Mouse (Mus musculus) embryo, embryonic 11 days (tissue): ENCODE results near the gene Ggct.

Source experiments
- DNase-seq: peaks from one replicate; pipeline ENCODE4 v3.0.0-alpha.2; 2015

Ggct gene

GRCm38 (mm10) chr6:54946241-54946953 lies 46.4 kb downstream of the Ggct start:
- no peak for DNase-seq

DNA sequence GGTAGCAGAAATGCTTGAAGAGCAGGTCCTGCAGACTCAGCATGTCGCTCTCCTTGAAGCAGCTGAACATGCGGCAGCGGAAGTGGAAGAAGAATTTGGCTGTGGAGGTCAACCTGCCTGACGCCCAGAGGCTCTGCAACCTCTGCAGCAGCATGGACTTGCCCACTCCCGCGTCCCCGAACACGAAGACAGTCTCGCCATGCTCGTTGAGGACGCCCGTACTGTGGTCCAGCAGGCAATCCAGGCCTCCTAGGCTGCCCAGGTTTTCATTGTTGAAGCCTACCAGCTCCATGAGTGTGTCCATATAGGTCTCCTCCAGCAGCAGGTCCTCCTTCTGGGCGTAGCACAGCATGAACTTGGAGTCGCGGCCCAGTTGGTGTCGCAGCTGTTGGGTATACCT lies 48.2 kb downstream of the Ggct start:
- DNase-seq, result no peak

GRCm38 (mm10) chr6:54943753-54944152 lies 49.0 kb downstream of the Ggct start:
- DNase-seq, result peak; percentile 14

- no peak for DNase-seq
These were observed 49.5 kb downstream of the Ggct start for GRCm38 (mm10) chr6:54943292-54943691.

DNA sequence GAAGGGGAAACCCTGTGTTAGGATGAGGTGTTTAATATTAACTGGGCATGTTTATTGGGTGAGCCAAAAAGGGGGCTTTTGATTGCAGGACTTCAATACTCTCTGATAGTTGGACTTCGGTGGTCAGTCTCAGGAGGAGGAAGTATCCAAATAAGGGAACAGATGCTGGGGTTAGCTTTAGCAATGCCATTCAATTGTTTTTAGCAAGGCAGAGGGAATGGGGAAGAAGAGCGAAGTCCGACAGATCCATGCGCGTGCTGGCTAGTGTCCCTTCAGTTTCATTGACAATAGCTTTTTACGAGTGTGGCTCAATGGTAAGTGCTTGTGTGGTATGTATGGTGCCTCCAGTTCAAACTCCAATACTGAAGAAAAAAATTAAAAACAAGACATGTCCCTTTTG lies 51.6 kb downstream of the Ggct start:
- DNase-seq, result no peak

GRCm38 (mm10) chr6:54940126-54940525 lies 52.6 kb downstream of the Ggct start:
- DNase-seq, result no peak

GRCm38 (mm10) chr6:54939631-54940030 lies 53.1 kb downstream of the Ggct start:
- DNase-seq, result no peak

DNA sequence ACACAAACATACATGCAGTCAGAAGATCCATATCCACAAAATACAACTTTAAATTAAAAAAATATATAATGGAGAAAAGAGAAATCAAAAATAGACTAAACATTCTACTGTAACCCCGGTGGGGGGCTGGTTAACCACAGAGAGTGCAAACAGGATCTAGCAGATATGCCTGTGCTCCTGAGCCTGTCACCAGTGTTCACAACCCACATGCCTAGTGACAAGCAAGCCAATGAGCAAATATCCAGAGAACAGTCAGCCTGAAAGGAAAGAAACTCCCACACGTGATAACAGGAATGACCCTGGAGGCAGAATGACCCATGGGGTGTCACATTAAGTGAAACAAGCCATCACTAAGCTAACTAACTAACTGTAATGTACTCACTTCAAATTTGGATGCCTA lies 56.3 kb downstream of the Ggct start:
- DNase-seq, result no peak

DNA sequence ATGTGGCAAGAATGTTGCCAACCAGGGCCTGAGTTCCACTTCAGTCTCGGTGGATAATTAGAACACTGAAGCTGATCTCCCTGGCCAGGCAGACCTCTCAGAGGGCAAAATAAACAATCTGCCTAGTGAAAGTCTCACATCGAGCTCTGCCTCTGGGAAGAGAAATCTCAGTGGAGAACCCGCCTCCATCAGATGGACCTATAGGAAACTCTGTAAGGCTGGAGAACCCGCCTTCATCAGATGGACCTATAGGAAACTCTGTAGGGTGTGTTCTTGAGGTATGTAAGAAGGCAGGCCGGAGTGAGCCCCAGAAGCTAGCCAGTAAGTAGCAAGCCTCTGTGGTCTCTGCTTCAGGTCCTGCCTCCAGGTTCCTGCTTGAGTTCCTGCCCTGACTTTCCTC lies 57.8 kb downstream of the Ggct start:
- DNase-seq, result no peak

- DNase-seq, result no peak
These were observed 58.4 kb downstream of the Ggct start for GRCm38 (mm10) chr6:54934313-54934712.

DNA sequence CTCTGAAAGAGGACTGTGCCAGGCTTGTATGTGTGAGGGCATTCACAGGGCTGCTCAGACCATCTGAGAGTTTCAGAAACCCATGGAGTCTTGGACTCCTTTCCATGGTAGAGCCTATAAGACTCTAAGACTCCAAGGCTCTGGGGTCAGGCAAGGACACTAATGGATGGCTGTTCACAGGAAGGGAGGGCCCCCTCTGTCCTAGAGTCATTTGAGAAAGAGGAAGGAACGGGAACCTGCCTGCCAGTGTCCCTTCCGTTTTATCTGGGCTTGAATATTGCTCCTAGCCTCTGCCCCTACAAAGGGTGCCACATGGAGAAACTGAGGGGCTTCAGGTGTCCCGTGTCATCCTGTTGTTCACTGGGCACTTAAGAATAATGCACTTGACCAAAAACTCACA lies 58.9 kb downstream of the Ggct start:
- DNase-seq, result no peak

DNA sequence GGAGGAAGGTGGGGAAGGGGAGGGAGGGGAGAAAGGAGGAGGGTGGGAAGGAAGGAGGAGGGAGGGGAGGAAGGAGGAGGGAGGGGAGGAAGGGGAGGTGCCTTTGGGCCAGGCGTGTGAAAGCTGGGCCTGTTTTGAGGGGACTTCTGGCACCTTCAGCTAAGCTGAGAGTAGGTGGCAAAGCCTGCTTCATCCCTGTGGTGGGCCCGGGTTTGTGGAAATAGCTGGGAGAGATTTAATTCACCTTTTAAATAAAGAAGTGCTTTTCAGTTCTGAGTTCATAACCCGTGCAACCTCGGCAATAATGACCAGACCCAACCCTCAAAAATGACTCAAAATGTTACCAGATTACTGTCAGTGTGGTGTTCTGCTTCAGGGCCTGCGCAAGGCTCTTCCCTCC lies 59.5 kb downstream of the Ggct start:
- no peak for DNase-seq
